Mouse (Mus musculus) liver, embryonic 14.5 days (tissue): ENCODE measurements around the gene Gstm6. TPM values are rescaled to one million over a fixed set of nuclear protein-coding genes. Genes with fewer than 3 reads are reported as not detected.
A peak's percentile ranks its signal among the peaks of the same experiment; 100 is the strongest.
"Not testable (repeated sequence)": the region's sequence is repeated elsewhere in the genome, so short reads cannot be mapped to it uniquely, and the experiment has no call there.

Experiments used
- ATAC-seq: fragments of 200-750 bp; cut with Nextera tagmentation; 2 replicates; pipeline ENCODE4 v1.8.0; 2017; ENCODE audit warnings: moderate number of reproducible peaks, mild to moderate bottlenecking, moderate library complexity; ENCODE audit not compliant: insufficient read depth
- DNase-seq, 3 experiments: peaks; one replicate each; pipeline ENCODE4 v3.0.0-alpha.2; 2012 to 2013; ENCODE audit warnings: low read depth in 3 of 3, low spot score in 3 of 3
- H3K27ac ChIP-seq: fragments of 300-500 bp; sonication (generic); 2 replicates; pipeline ENCODE4 v1.5.1; 2014; ENCODE audit warnings: moderate library complexity, mild to moderate bottlenecking, control low read depth, inconsistent platforms
- H3K27me3 ChIP-seq: fragments of 300-500 bp; sonication (generic); 2 replicates; pipeline ENCODE4 v1.6.1; 2014; ENCODE audit warnings: mild to moderate bottlenecking, low read length, moderate library complexity; ENCODE audit not compliant: control insufficient read depth, insufficient read depth
- H3K36me3 ChIP-seq: fragments of 300-500 bp; sonication (generic); replicated peaks from 2 replicates; pipeline ENCODE4 v1.6.1; 2014; ENCODE audit warnings: low read depth; ENCODE audit not compliant: control insufficient read depth, insufficient read depth
- H3K4me1 ChIP-seq, 2 experiments: fragments of 200-500 bp in 1 of 2; fragments of 300-500 bp in 1 of 2; sonication (generic) in 1 of 2; replicated peaks; 2 replicates each; pipeline ENCODE4 v1.6.1; 2012 to 2014; ENCODE audit warnings: antibody characterized with exemption in 1 of 2, inconsistent platforms in 1 of 2, low read length in 1 of 2; ENCODE audit not compliant: control insufficient read depth in 2 of 2, insufficient read depth in 2 of 2
- H3K4me2 ChIP-seq: fragments of 300-500 bp; sonication (generic); 2 replicates; pipeline ENCODE4 v1.6.1; 2014; ENCODE audit warnings: low read depth, mild to moderate bottlenecking, control low read depth, moderate library complexity
- H3K4me3 ChIP-seq, 2 experiments: fragments of 200-500 bp in 1 of 2; fragments of 300-500 bp in 1 of 2; sonication (generic) in 1 of 2; 2 replicates each; pipeline ENCODE4 v1.5.1; 2012 to 2014; ENCODE audit warnings: low read depth in 2 of 2, low read length in 2 of 2, mild to moderate bottlenecking in 2 of 2, control low read depth in 1 of 2, inconsistent platforms in 1 of 2, moderate library complexity in 1 of 2; ENCODE audit not compliant: insufficient read depth in 1 of 2
- H3K9ac ChIP-seq: fragments of 300-500 bp; sonication (generic); replicated peaks from 2 replicates; pipeline ENCODE4 v1.6.1; 2014; ENCODE audit warnings: mild to moderate bottlenecking, control low read depth, moderate library complexity
- H3K9me3 ChIP-seq: fragments of 300-500 bp; sonication (generic); 2 replicates; pipeline ENCODE4 v1.6.1; 2016; ENCODE audit warnings: low read length, mixed read lengths; ENCODE audit not compliant: control insufficient read depth
- CTCF ChIP-seq: IDR thresholded peaks from 2 replicates; pipeline ENCODE4 v1.5.1; 2016; ENCODE audit warnings: antibody characterized with exemption, low read depth, control low read depth
- EP300 ChIP-seq: IDR thresholded peaks from 2 replicates; pipeline ENCODE4 v1.6.1; 2016; ENCODE audit warnings: antibody characterized with exemption, low read depth
- WGBS: fragments of 180-500 bp; shearing (Covaris S2); extraction: QIAGEN DNeasy Blood & Tissue Kit; methylation state at CpG from one replicate; pipeline ENCODE4 v1.1.7; 2014; ENCODE audit not compliant: insufficient replicate concordance; 5-methylcytosine and 5-hydroxymethylcytosine counted together
- polyA plus RNA-seq, 2 experiments: library from polyadenylated mRNA; depleted of rRNA in 1 of 2; stranded (reverse) in 1 of 2; unstranded in 1 of 2; fragments of >200 nt; fragmentation: Nextera tagmentation in 1 of 2; extraction: Ambion mirVana in 1 of 2; gene quantifications; 2 replicates each; pipeline versions ENCODE4 v1.2.1 to v1.2.3; 2012 to 2014

Gene Gstm6
- polyA plus RNA-seq, 2 experiments, result 6.2 to 12.8 TPM

- Histone ChIP-seq H3K9me3 (no peaks in the 10 kb centered on the region), H3K4me1 (peaks cover 7 to 22% of the 10 kb centered on the region in 2 experiments), H3K36me3 (no peaks in the 10 kb centered on the region), H3K27me3 (no peaks in the 10 kb centered on the region), H3K4me2 (no peak within 1 kb of the TSS; the same call in 1 of the 2 replicates), H3K4me3 (no peak within 1 kb of the TSS), H3K27ac (no peak within 1 kb of the TSS), H3K9ac (no peak within 1 kb of the TSS)
- no peak for DNase-seq
- WGBS, result 49% methylated on average over 13 of the region's 13 CpGs
- no peak for TF ChIP-seq EP300
- TF ChIP-seq CTCF, result no peak
- ATAC-seq, result peak; percentile 48
These were observed 25.3 kb upstream of the Gstm6 start, which contains the start of gene Gstm3 for GRCm38 (mm10) chr3:107968724-107969395. TSS of gene Gstm3 (minus strand) at chr3:107969283.

- TF ChIP-seq CTCF, result no peak
- TF ChIP-seq EP300, result no peak
- WGBS, result 89% methylated on average over 5 of the region's 5 CpGs
- no peak overlapping the region for H3K4me3 ChIP-seq
These were observed 23.1 kb upstream of the Gstm6 start for GRCm38 (mm10) chr3:107966631-107967030.

DNA sequence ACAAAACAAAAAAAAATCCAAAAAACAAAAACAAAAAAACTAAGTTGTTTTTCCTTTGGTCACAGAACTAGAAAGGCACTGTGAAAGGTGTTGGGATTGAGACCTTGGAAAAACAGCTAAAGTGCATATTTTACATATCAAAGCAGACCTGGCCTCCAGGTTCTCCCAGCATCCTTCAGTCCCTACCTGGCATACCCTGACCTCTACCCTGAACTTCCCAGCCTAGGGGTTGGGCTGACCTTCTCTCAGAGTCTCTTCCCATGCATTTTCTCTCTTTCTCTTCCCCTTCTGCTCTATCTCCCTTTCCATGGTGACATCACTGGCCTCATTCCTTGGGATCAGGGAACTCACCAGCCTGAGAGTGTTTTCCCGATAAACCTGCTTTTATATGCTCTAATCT, 22.0 kb upstream of the Gstm6 start:
- Histone ChIP-seq H3K4me2 (no peak overlapping the region), H3K9ac (no peak overlapping the region), H3K4me3 (no peak overlapping the region), H3K27ac (no peak overlapping the region), H3K4me1 (peaks cover 7 to 14% of the 10 kb centered on the region in 2 experiments), H3K36me3 (no peaks in the 10 kb centered on the region), H3K27me3 (no peaks in the 10 kb centered on the region), H3K9me3 (no peaks in the 10 kb centered on the region)
- ATAC-seq, result no peak
- 56% methylated on average over 1 of the region's 1 CpGs for WGBS
- TF ChIP-seq EP300 (no peak), CTCF (no peak)
- no peak for DNase-seq

More at GRCm38 (mm10) chr3:107966631-107967030, 23.1 kb upstream of the Gstm6 start:
- no peaks in the 10 kb centered on the region for H3K9me3 ChIP-seq
- peaks cover 7 to 14% of the 10 kb centered on the region in 2 experiments for H3K4me1 ChIP-seq
- H3K36me3 ChIP-seq, result no peaks in the 10 kb centered on the region
- H3K27me3 ChIP-seq, result no peaks in the 10 kb centered on the region
- DNase-seq, result no peak
- H3K4me2 ChIP-seq, result no peak overlapping the region
- H3K9ac ChIP-seq, result no peak overlapping the region
- ATAC-seq, result no peak
- no peak overlapping the region for H3K27ac ChIP-seq

DNA sequence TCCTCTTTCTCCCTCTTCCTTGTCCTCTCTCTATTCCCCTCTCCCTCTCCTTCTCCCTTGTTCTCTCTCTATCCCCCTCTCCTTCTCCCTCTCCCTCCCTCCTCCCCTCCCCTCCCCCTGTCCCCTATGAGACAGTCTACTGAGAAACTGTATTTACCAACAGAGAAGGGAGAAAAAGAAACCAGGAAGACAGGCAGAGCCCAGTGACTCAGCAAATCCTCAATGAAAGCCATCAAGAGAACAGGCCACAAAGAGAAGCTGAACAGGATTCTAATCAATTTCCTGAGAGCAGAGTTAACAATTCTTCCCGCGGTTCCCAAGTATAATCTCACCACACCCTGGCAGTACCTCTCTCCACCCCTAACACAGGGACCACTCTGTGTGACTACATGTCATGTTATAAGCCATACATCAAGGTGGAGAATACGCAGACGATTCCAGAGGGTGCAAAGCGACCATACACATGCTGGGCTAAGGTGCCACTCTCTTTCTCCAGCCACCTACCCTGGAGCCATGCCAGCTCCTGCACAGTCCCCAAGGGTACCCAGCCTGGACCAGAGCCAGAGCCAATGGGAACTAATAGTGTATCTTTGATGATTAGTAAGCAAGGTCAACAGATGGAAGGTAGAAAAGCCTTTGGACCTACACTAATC, 21.2 kb upstream of the Gstm6 start:
- H3K36me3 ChIP-seq, result no peaks in the 10 kb centered on the region
- 32% methylated on average over 5 of the region's 5 CpGs for WGBS
- no peak overlapping the region for H3K4me2 ChIP-seq
- no peak overlapping the region for H3K27ac ChIP-seq
- ATAC-seq, result peak; percentile 12; the same call in 1 of the 2 replicates
- DNase-seq, result no peak
- TF ChIP-seq EP300, result no peak
- no peak for TF ChIP-seq CTCF
- H3K4me3 ChIP-seq, result no peak overlapping the region
- H3K4me1 ChIP-seq, result peaks cover 7 to 13% of the 10 kb centered on the region in 2 experiments
- H3K27me3 ChIP-seq, result no peaks in the 10 kb centered on the region
- H3K9me3 ChIP-seq, result no peaks in the 10 kb centered on the region
- no peak overlapping the region; the same call in 1 of the 2 replicates for H3K9ac ChIP-seq

DNA sequence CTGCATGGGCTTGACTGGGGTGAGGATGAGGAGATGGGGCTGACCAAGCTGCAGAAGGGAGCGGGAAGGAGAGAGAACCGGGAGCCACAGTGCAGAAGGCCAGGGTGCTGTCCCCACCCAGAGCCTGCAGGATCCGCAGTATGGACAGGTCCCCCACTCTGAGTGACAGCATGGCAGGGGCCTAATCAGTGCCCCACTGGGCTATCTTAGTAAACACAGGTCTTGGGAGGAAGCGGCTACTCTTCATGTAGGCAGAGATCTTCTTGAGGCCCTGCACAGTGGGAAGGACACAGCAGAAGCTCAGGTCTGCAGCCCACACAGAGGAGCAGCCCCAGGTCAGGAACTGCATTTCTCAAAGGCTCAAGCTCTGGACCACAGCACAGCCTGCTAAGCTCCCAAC, 20.5 kb upstream of the Gstm6 start:
- H3K36me3 ChIP-seq, result no peaks in the 10 kb centered on the region
- no peak overlapping the region for H3K9ac ChIP-seq
- TF ChIP-seq EP300, result no peak
- TF ChIP-seq CTCF, result no peak
- WGBS, result 25% methylated on average over 4 of the region's 4 CpGs
- no peak overlapping the region for H3K4me3 ChIP-seq
- H3K4me2 ChIP-seq, result no peak overlapping the region
- peaks cover 7 to 10% of the 10 kb centered on the region in 2 experiments for H3K4me1 ChIP-seq
- ATAC-seq (no peak), DNase-seq (no peak)
- no peak overlapping the region for H3K27ac ChIP-seq
- no peaks in the 10 kb centered on the region for H3K9me3 ChIP-seq
- no peaks in the 10 kb centered on the region for H3K27me3 ChIP-seq

DNA sequence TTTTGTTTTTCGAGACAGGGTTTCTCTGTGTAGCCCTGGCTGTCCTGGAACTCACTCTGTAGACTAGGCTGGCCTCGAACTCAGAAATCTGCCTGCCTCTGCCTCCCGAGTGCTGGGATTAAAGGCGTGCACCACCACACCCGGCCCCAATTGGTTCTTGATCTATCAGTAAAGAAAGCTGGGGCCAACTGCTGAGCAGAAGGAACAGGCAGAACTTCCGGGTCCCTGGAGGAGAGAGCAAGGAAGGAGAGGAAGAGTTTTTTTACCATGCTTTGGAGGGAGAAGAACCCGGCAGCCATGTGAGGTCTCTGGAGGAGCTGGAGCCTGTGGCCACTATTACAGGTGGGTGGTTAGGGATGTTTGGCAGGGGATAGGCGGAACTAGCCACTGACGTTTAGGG, 11.7 kb upstream of the Gstm6 start:
- H3K4me1 ChIP-seq, H3K4me2 ChIP-seq, H3K36me3 ChIP-seq, DNase-seq, H3K27ac ChIP-seq, H3K27me3 ChIP-seq, ATAC-seq, H3K9ac ChIP-seq, H3K4me3 ChIP-seq, H3K9me3 ChIP-seq: not testable (repeated sequence)
- WGBS, result 55% methylated on average over 9 of the region's 9 CpGs
